Mouse (Mus musculus): Measurements from ENCODE around the gene Ube2o.

DNA sequence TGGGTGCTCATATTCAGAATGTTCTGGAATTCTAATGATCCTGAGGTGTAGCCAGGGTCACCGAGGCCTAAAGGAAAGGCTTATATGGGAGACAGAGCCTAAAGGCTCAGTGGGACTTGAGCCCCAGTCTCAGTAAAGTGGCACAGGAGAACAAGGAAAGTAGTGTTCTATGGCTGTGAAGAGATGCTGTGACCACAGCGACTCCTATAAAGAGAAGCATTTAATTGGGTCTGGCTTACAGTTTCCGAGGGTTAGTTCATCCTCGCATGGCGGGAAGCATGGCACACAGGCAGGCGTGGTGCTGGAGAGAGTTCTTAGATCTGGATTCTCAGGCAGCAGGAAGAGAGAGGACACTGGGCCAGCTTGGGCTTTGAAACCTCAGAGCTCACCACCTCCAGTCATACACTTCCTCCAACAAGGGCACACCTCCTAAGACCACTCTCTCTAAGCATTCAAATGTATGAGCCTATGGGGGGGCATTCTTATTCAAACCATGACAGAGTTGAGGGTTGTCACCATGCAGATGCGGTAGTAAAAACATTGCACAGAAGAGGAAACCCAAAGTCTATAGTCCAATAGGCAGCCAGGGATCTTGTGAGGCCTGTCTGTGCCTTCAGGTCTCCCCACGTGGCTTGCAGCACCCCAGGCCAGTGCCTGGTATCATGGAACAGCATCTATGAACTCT is 52.5 kb downstream of the Ube2o start:
- TF ChIP-seq CTCF (IDR thresholded peaks at IDR 0.05; ENCODE audit: low read depth, low read length) (no peak), POLR2A (IDR thresholded peaks at IDR 0.05; ENCODE audit: extremely low read depth, insufficient read depth, low read length) (no peak)

All from liver, adult 2 months (tissue).